Mouse (Mus musculus): ENCODE results near the gene Mpp1. TPM values are rescaled to one million over a fixed set of nuclear protein-coding genes. Genes with fewer than 3 reads are reported as not detected.
"Not testable (repeated sequence)": the region's sequence is repeated elsewhere in the genome, so short reads cannot be mapped to it uniquely, and the experiment has no call there.

The Mpp1 gene
- 78.8 and 85.1 TPM in 2 replicates for polyA plus RNA-seq (2011; ENCODE audit: insufficient read depth, insufficient read length, low read depth, missing spikeins)

DNA sequence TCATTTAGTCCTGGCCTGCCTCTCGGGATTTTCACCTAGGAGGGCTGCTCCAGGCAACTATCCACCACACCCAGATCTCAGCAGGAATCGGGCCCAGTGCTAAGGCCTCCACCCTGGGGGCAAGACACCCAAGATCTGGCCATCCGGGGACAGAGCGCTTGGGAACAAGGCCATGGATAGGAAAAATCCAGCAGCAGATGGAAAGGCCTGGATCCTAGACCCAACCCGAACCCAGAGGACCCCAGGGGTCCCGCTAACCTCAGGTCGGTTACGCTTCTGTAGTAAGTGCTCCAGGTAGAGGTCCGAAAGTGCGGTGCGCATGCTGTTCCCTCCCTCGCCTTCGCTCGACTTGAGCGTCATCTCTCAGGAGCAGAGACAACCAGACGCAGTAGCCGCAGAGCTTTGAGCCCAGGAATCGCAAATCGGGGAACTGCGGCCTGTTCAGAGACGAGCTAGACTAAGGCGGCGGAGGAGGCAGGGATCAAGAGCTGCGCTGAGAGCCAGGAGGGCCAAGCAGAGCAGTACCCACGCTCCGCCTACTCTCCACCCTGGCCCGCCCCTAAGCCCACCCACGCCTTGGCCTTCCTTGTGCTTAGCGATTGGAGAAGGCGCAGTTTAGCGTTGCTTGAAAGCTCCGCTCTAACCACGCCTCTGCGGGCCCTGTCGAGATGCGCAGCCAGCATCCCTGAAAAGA lies at the start of gene Mpp1:
TSS of gene Mpp1 (minus strand) at position 550 of the 694 bp plus-strand sequence.
- no peaks in the 10 kb centered on the region for H3K36me3 ChIP-seq (ENCODE audit: control insufficient read depth, insufficient read depth, low read length, poor library complexity, severe bottlenecking)
- peak within 1 kb of the TSS; percentile 79 for H3K27ac ChIP-seq (ENCODE audit: insufficient read depth, low read length)
- peak; percentile 36 for TF ChIP-seq POLR2A (IDR thresholded peaks at IDR 0.05; ENCODE audit: insufficient read depth, low read length)
- no peak for TF ChIP-seq CTCF (IDR thresholded peaks at IDR 0.05; ENCODE audit: low read depth, low read length)
- TF ChIP-seq EP300 (IDR thresholded peaks at IDR 0.05; ENCODE audit: insufficient read depth, low read depth, low read length) = no peak
- no peaks in the 10 kb centered on the region for H3K4me1 ChIP-seq (ENCODE audit: control insufficient read depth, insufficient read depth, low read length)
- no peaks in the 10 kb centered on the region for H3K9me3 ChIP-seq (replicated peaks; ENCODE audit: control insufficient read depth, insufficient read depth, low read length, poor library complexity, severe bottlenecking)
- H3K4me3 ChIP-seq (ENCODE audit: low read depth, low read length) = peak within 1 kb of the TSS; percentile 89
- H3K9ac ChIP-seq (ENCODE audit: low read depth, poor library complexity, severe bottlenecking) = peak within 1 kb of the TSS; percentile 67
- H3K27me3 ChIP-seq (ENCODE audit: control insufficient read depth, insufficient read depth, low read length, poor library complexity, severe bottlenecking) = no peaks in the 10 kb centered on the region

DNA sequence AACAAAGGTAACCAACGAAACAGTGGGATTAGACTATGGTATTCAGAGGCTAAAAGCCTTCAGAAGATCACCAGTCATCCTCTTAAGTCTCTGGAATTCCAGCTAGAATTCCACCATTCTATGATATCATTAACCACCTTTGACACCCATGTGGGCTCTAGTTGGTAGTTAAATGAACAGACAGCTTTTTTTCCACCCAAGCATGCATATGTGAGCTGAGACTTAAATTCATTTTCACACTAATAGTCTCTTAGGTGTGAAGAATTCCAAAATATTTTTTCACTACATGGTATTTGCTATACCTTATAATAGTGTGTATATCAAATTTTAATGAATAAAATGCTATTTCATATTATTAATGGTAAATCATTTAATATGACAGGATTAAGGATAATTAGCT lies 32.9 kb upstream of the Mpp1 start, which contains the start of gene Smim9:
TSS of gene Smim9 (minus strand) at position 101 of the 400 bp plus-strand sequence.
- H3K9me3 ChIP-seq (replicated peaks; ENCODE audit: control insufficient read depth, insufficient read depth, low read length, poor library complexity, severe bottlenecking) = no peaks in the 10 kb centered on the region
- no peaks in the 10 kb centered on the region for H3K36me3 ChIP-seq (ENCODE audit: control insufficient read depth, insufficient read depth, low read length, poor library complexity, severe bottlenecking)
- H3K4me1 ChIP-seq (ENCODE audit: control insufficient read depth, insufficient read depth, low read length) = no peaks in the 10 kb centered on the region
- TF ChIP-seq CTCF (IDR thresholded peaks at IDR 0.05; ENCODE audit: low read depth, low read length) = no peak
- H3K27ac ChIP-seq (ENCODE audit: insufficient read depth, low read length) = no peak within 1 kb of the TSS
- no peak within 1 kb of the TSS for H3K9ac ChIP-seq (ENCODE audit: low read depth, poor library complexity, severe bottlenecking)
- no peak within 1 kb of the TSS for H3K4me3 ChIP-seq (ENCODE audit: low read depth, low read length)
- H3K27me3 ChIP-seq (ENCODE audit: control insufficient read depth, insufficient read depth, low read length, poor library complexity, severe bottlenecking) = no peaks in the 10 kb centered on the region

DNA sequence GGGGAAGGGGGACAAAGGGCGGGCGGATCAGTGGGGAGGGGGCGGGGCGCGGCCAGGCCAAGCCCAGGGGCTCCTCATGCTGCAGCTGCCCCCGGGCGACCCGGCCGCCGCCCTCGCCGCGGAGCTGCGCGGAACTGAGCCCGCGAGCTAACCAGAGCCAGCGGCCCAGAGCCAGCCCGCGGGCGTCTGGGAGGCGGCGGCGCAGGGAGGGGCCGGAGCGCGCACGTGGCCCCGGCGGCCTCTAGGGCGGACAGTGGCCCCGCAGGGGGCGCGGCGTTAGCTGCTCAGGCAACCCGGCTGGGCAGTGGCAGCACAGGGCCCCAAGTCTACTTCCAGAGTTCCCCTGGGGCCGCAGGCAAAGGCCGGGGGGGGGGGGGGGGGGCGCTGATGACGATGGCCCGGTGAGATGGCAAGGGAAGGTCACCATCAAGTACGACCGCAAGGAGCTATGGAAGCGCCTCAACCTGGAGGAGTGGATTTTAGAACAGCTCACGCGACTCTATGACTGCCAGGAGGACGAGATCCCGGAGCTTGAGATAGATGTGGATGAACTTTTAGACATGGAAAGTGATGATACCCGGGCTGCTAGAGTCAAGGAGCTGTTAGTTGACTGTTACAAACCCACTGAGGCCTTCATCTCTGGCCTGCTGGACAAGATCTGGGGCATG lies 24.9 kb upstream of the Mpp1 start:
- no peaks in the 10 kb centered on the region for H3K4me1 ChIP-seq (ENCODE audit: control insufficient read depth, insufficient read depth, low read length)
- H3K4me3 ChIP-seq (ENCODE audit: low read depth, low read length) = no peak overlapping the region
- H3K36me3 ChIP-seq (ENCODE audit: control insufficient read depth, insufficient read depth, low read length, poor library complexity, severe bottlenecking) = no peaks in the 10 kb centered on the region
- H3K27me3 ChIP-seq (ENCODE audit: control insufficient read depth, insufficient read depth, low read length, poor library complexity, severe bottlenecking) = no peaks in the 10 kb centered on the region
- H3K9me3 ChIP-seq (replicated peaks; ENCODE audit: control insufficient read depth, insufficient read depth, low read length, poor library complexity, severe bottlenecking) = no peaks in the 10 kb centered on the region
- no peak overlapping the region for H3K27ac ChIP-seq (ENCODE audit: insufficient read depth, low read length)
- peak overlapping the region; percentile 52; the same call in 1 of the 2 replicates for H3K9ac ChIP-seq (ENCODE audit: low read depth, poor library complexity, severe bottlenecking)
- TF ChIP-seq EP300 (IDR thresholded peaks at IDR 0.05; ENCODE audit: insufficient read depth, low read depth, low read length) (no peak), POLR2A (IDR thresholded peaks at IDR 0.05; ENCODE audit: insufficient read depth, low read length) (no peak), CTCF (IDR thresholded peaks at IDR 0.05; ENCODE audit: low read depth, low read length) (no peak)

DNA sequence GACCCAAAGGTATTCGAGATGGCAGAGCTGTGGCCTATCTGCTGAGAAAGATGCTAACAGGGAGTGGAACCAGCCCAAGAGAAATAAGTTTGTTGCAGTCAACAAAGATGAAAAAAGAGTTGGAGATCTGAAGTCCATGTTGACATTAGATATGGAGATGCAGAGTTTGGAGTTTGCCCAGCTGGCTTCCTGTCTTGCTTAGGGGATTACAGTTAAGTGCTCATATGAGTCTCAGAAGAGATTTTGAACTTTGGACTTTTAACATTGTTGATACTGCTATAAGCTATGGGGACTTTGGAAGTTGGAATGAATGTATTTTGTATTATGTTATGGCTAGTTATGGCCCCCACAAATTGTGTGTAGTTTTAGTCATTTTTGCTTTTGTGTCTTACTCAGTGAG lies 21.4 kb upstream of the Mpp1 start:
- TF ChIP-seq CTCF (IDR thresholded peaks at IDR 0.05; ENCODE audit: low read depth, low read length) (no peak), EP300 (IDR thresholded peaks at IDR 0.05; ENCODE audit: insufficient read depth, low read depth, low read length) (no peak), POLR2A (IDR thresholded peaks at IDR 0.05; ENCODE audit: insufficient read depth, low read length) (no peak)
- no peak overlapping the region for H3K27ac ChIP-seq (ENCODE audit: insufficient read depth, low read length)
- H3K36me3 ChIP-seq (ENCODE audit: control insufficient read depth, insufficient read depth, low read length, poor library complexity, severe bottlenecking) = no peaks in the 10 kb centered on the region
- no peak overlapping the region for H3K4me3 ChIP-seq (ENCODE audit: low read depth, low read length)
- no peak overlapping the region for H3K9ac ChIP-seq (ENCODE audit: low read depth, poor library complexity, severe bottlenecking)
- H3K4me1 ChIP-seq (ENCODE audit: control insufficient read depth, insufficient read depth, low read length) = no peaks in the 10 kb centered on the region
- no peaks in the 10 kb centered on the region for H3K27me3 ChIP-seq (ENCODE audit: control insufficient read depth, insufficient read depth, low read length, poor library complexity, severe bottlenecking)
- H3K9me3 ChIP-seq (replicated peaks; ENCODE audit: control insufficient read depth, insufficient read depth, low read length, poor library complexity, severe bottlenecking) = no peaks in the 10 kb centered on the region

DNA sequence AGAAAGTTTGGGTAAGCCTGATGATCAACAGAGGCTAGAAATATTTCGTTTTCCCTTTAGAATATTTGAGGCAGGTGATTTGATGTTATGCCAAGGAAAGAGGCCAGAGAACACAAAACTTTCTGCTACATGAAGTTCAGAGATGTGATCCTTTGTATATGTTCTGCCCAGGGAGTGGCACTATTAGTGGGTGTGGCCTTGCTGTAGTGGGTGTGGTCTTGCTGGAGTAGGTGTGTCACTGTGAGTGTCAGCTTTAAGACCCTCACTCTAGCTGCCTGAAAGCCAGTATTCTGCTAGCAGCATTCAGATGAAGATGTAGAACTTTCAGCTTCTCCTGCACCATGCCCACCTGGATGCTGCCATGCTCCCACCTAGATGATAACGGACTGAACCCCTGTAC lies 19.5 kb upstream of the Mpp1 start:
- Histone ChIP-seq H3K9me3 (replicated peaks; ENCODE audit: control insufficient read depth, insufficient read depth, low read length, poor library complexity, severe bottlenecking) (no peaks in the 10 kb centered on the region), H3K4me1 (ENCODE audit: control insufficient read depth, insufficient read depth, low read length) (no peaks in the 10 kb centered on the region), H3K4me3 (ENCODE audit: low read depth, low read length) (no peak overlapping the region), H3K27ac (ENCODE audit: insufficient read depth, low read length) (no peak overlapping the region), H3K36me3 (ENCODE audit: control insufficient read depth, insufficient read depth, low read length, poor library complexity, severe bottlenecking) (no peaks in the 10 kb centered on the region), H3K27me3 (ENCODE audit: control insufficient read depth, insufficient read depth, low read length, poor library complexity, severe bottlenecking) (no peaks in the 10 kb centered on the region), H3K9ac (ENCODE audit: low read depth, poor library complexity, severe bottlenecking) (no peak overlapping the region)
- no peak for TF ChIP-seq CTCF (IDR thresholded peaks at IDR 0.05; ENCODE audit: low read depth, low read length)

DNA sequence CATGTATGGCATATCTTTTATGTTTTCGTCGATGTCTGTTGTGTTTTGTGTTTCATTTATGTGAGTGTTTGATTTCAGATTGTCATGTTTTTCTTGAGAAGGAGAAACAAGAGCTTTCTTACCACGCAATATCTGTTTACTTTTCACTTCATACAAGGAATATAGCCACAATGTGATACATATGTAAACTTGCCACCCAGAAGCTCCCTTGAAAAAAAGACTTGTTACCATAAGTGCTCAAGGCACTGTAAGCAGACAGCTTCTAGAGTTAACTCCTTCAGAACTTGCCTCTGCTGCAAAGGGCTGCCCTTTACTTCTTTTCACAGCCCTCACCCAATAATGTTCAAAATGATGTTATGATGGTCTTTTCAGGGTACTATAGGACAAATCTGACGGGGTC lies 17.6 kb upstream of the Mpp1 start:
- Histone ChIP-seq H3K27ac (ENCODE audit: insufficient read depth, low read length) (no peak overlapping the region), H3K27me3 (ENCODE audit: control insufficient read depth, insufficient read depth, low read length, poor library complexity, severe bottlenecking) (no peaks in the 10 kb centered on the region), H3K36me3 (ENCODE audit: control insufficient read depth, insufficient read depth, low read length, poor library complexity, severe bottlenecking) (no peaks in the 10 kb centered on the region), H3K4me1 (ENCODE audit: control insufficient read depth, insufficient read depth, low read length) (no peaks in the 10 kb centered on the region), H3K9ac (ENCODE audit: low read depth, poor library complexity, severe bottlenecking) (no peak overlapping the region), H3K9me3 (replicated peaks; ENCODE audit: control insufficient read depth, insufficient read depth, low read length, poor library complexity, severe bottlenecking) (no peaks in the 10 kb centered on the region), H3K4me3 (ENCODE audit: low read depth, low read length) (no peak overlapping the region)
- TF ChIP-seq CTCF (IDR thresholded peaks at IDR 0.05; ENCODE audit: low read depth, low read length) = no peak
- no peak for TF ChIP-seq EP300 (IDR thresholded peaks at IDR 0.05; ENCODE audit: insufficient read depth, low read depth, low read length)
- no peak for TF ChIP-seq POLR2A (IDR thresholded peaks at IDR 0.05; ENCODE audit: insufficient read depth, low read length)

DNA sequence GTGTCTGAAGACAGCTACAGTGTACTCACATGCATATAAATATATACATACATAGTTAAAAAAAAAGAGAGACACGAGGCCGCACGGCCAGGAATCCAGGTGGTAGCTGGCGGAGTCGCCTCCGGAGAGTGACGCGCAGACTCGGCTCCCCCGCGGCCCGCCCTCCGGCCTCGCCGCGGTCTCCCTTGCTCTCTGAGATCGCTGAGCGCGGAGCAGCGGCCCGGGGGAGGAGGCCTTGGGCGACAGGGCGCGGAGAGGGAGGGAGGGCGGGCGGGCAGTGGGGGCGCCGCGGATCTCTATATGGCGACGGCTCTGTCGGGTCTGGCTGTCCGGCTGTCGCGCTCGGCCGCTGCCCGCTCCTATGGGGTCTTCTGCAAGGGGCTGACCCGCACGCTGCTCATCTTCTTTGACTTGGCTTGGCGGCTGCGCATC lies 12.3 kb upstream of the Mpp1 start:
- peak overlapping the region; percentile 27 for H3K4me3 ChIP-seq (ENCODE audit: low read depth, low read length)
- H3K27ac ChIP-seq (ENCODE audit: insufficient read depth, low read length); H3K9me3 ChIP-seq (replicated peaks; ENCODE audit: control insufficient read depth, insufficient read depth, low read length, poor library complexity, severe bottlenecking); H3K36me3 ChIP-seq (ENCODE audit: control insufficient read depth, insufficient read depth, low read length, poor library complexity, severe bottlenecking); H3K27me3 ChIP-seq (ENCODE audit: control insufficient read depth, insufficient read depth, low read length, poor library complexity, severe bottlenecking); H3K9ac ChIP-seq (ENCODE audit: low read depth, poor library complexity, severe bottlenecking); H3K4me1 ChIP-seq (ENCODE audit: control insufficient read depth, insufficient read depth, low read length): not testable (repeated sequence)
